Mouse (Mus musculus): ENCODE measurements around the gene Slc38a8. TPM values are rescaled to one million over a fixed set of nuclear protein-coding genes. Genes with fewer than 3 reads are reported as not detected.

Slc38a8 gene
- total RNA-seq, 1 experiment from 2014 or later = not detected

- no peak for ATAC-seq (ENCODE audit: extremely low read depth, insufficient number of reproducible peaks, low FRiP score, poor library complexity, severe bottlenecking)
These were observed 59.5 kb downstream of the Slc38a8 start for GRCm38 (mm10) chr8:119442013-119442412.

- no peak for ATAC-seq (ENCODE audit: extremely low read depth, insufficient number of reproducible peaks, low FRiP score, poor library complexity, severe bottlenecking)
These were observed 60.6 kb downstream of the Slc38a8 start for GRCm38 (mm10) chr8:119440952-119441270.

- ATAC-seq (ENCODE audit: extremely low read depth, insufficient number of reproducible peaks, low FRiP score, poor library complexity, severe bottlenecking) = no peak
These were observed 61.1 kb downstream of the Slc38a8 start for GRCm38 (mm10) chr8:119440250-119440951.

- ATAC-seq (ENCODE audit: extremely low read depth, insufficient number of reproducible peaks, low FRiP score, poor library complexity, severe bottlenecking) = no peak
These were observed 61.6 kb downstream of the Slc38a8 start for GRCm38 (mm10) chr8:119439893-119440249.

GRCm38 (mm10) chr8:119439424-119439823 is 62.1 kb downstream of the Slc38a8 start:
- ATAC-seq (ENCODE audit: extremely low read depth, insufficient number of reproducible peaks, low FRiP score, poor library complexity, severe bottlenecking) = no peak

- no peak for ATAC-seq (ENCODE audit: extremely low read depth, insufficient number of reproducible peaks, low FRiP score, poor library complexity, severe bottlenecking)
These were observed 62.6 kb downstream of the Slc38a8 start for GRCm38 (mm10) chr8:119438876-119439275.

- peak; percentile 21; the same call in 1 of the 2 replicates for ATAC-seq (ENCODE audit: extremely low read depth, insufficient number of reproducible peaks, low FRiP score, poor library complexity, severe bottlenecking)
These were observed 64.0 kb downstream of the Slc38a8 start for GRCm38 (mm10) chr8:119437506-119437905.

GRCm38 (mm10) chr8:119436933-119437332 is 64.6 kb downstream of the Slc38a8 start:
- peak; percentile 73 for ATAC-seq (ENCODE audit: extremely low read depth, insufficient number of reproducible peaks, low FRiP score, poor library complexity, severe bottlenecking)

GRCm38 (mm10) chr8:119436331-119436730 is 65.2 kb downstream of the Slc38a8 start:
- no peak for ATAC-seq (ENCODE audit: extremely low read depth, insufficient number of reproducible peaks, low FRiP score, poor library complexity, severe bottlenecking)

- no peak for ATAC-seq (ENCODE audit: extremely low read depth, insufficient number of reproducible peaks, low FRiP score, poor library complexity, severe bottlenecking)
These were observed 66.0 kb downstream of the Slc38a8 start for GRCm38 (mm10) chr8:119435527-119435926.

- ATAC-seq (ENCODE audit: extremely low read depth, insufficient number of reproducible peaks, low FRiP score, poor library complexity, severe bottlenecking) = no peak
These were observed 66.9 kb downstream of the Slc38a8 start for GRCm38 (mm10) chr8:119434569-119434968.

- no peak for ATAC-seq (ENCODE audit: extremely low read depth, insufficient number of reproducible peaks, low FRiP score, poor library complexity, severe bottlenecking)
These were observed 67.8 kb downstream of the Slc38a8 start, which contains the start of gene Osgin1 for GRCm38 (mm10) chr8:119433582-119434174. Osgin1 (plus strand) TSS chr8:119434124.

- ATAC-seq (ENCODE audit: extremely low read depth, insufficient number of reproducible peaks, low FRiP score, poor library complexity, severe bottlenecking) = no peak
These were observed 69.1 kb downstream of the Slc38a8 start for GRCm38 (mm10) chr8:119432372-119432771.

GRCm38 (mm10) chr8:119430690-119431089 is 70.8 kb downstream of the Slc38a8 start:
- no peak for ATAC-seq (ENCODE audit: extremely low read depth, insufficient number of reproducible peaks, low FRiP score, poor library complexity, severe bottlenecking)

GRCm38 (mm10) chr8:119430250-119430649 is 71.2 kb downstream of the Slc38a8 start:
- no peak for ATAC-seq (ENCODE audit: extremely low read depth, insufficient number of reproducible peaks, low FRiP score, poor library complexity, severe bottlenecking)

Other genes with a start within 250 kb of the Slc38a8 start
- gene Hsbp1, start 157.2 kb downstream of the Slc38a8 start, total RNA-seq (2017) = 72.3 and 82.5 TPM in 2 replicates
- gene Mlycd, start 106.8 kb downstream of the Slc38a8 start, total RNA-seq (2017) = 10.9 and 11.8 TPM in 2 replicates
- gene Osgin1, start 67.6 kb downstream of the Slc38a8 start, total RNA-seq (2017) = 33.6 and 37.2 TPM in 2 replicates
- not detected in 2 replicates for gene Necab2, start 55.0 kb downstream of the Slc38a8 start, total RNA-seq (2017)
- 61.6 and 76.2 TPM in 2 replicates for gene Mbtps1, start 57.0 kb upstream of the Slc38a8 start, total RNA-seq (2017)
- 59.0 and 60.7 TPM in 2 replicates for gene Hsdl1, start 73.5 kb upstream of the Slc38a8 start, total RNA-seq (2017)
- gene Dnaaf1, start 73.5 kb upstream of the Slc38a8 start, total RNA-seq (2017) = not detected in 2 replicates
- 7.1 and 9.9 TPM in 2 replicates for gene Taf1c, start 103.5 kb upstream of the Slc38a8 start, total RNA-seq (2017)
- gene Adad2, start 111.0 kb upstream of the Slc38a8 start, total RNA-seq (2017) = not detected in 2 replicates
- gene Kcng4, start 134.0 kb upstream of the Slc38a8 start, total RNA-seq (2017) = not detected in 2 replicates
- gene Wfdc1, start 164.7 kb upstream of the Slc38a8 start, total RNA-seq (2017) = not detected in 2 replicates
- gene Atp2c2, start 198.3 kb upstream of the Slc38a8 start, total RNA-seq (2017) = not detected in 2 replicates

All from neutrophil, adult 5-6 weeks (primary cell).